Mouse (Mus musculus) left cerebral cortex, postnatal 36 days (tissue): ENCODE results near the gene Sec1. TPM values are rescaled to one million over a fixed set of nuclear protein-coding genes. Genes with fewer than 3 reads are reported as not detected.

Source experiments
- DNase-seq, 2 experiments: peaks; one replicate each; pipeline ENCODE4 v3.0.0; 2021 to 2022; ENCODE audit warnings: low spot score in 2 of 2, mixed read lengths in 1 of 2
- intact Hi-C: fragments of 180-260 bp; cut with DNase I; formaldehyde crosslinking; loops from one replicate; pipeline ENCODE4 v1.15.1; 2025
- total RNA-seq, 2 experiments: library from RNA; stranded (reverse); gene quantifications; 2 replicates each; pipeline ENCODE4 v1.2.3; 2021

The Sec1 gene
- total RNA-seq, 2 experiments from 2014 or later: 0.37 to 0.48 TPM

DNA sequence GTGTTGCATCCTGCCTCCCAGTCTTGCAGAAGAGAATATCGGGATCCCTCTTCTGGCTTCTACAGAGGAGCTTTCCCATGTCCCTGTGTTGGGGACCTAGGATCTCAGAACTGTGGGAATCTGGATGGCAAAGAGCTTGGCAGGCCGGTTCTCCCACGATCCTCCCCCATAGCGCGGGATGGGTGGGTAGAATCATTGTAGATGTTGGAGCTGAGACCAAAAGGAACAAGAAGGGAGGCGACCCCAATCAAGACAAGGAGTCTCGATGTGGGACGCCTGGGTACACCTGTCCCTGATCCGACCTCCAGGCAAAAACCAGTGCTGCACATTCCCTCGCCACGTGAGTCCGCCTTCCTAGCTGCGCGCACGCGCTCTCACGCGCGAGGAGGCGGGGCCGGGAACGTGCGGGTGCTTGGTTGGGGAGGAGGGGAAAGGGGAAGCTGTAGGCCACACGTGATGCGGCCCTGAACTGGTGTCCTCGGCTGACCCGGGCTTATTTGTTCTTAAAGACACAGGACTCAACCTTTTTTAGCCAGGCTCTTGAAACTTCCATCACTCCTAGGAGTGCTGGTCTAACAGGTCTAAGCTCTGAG lies 13.3 kb upstream of the Sec1 start:
- intact Hi-C loops: no loop called here
- peak; percentile 95 to 96 for DNase-seq

DNA sequence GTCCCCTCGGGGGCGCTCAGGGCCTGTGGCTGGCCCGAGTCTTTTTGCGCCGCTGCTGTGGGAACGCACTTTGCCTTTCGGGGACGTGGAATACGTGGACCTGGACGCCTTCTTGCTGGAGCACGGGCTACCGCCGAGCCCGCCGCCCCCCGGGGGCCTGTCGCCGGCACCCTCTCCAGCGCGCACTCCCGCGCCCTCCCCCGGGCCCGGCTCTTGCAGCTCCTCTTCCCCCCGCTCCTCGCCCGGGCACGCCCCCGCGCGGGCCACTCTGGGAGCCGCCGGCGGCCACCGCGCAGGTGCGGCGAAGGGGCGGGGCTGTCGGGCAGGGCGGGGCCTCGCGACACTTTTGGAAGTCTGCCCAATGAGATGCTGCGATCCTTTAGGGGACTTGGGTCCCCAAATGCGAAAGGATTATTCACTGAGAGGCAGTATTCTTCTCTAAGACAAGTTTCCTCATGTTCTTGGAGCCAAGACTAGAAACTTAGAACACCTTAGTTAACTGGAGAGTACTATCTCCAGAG lies 12.6 kb upstream of the Sec1 start:
- intact Hi-C loops: no loop called here
- DNase-seq: peak; percentile 84 to 90

DNA sequence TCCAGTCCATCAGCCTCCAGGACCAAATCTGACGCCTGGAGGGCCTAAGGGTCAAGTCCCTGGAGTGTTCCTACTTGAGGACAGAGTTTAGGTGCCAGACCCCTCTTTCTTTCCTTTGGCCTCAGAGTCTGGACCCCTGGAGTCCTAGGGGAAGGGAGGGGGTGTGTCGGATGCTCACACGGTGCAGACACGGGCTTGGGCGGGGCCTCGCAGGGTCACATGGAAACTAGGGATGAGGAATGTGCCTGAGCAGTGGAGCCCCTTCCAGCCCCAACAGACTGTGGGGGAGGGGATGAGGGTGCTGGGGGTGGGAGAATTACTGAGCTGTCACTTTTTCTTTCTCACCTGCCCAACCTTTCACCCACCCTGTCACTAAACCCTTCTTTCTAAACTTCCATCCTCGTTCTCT lies 11.7 kb upstream of the Sec1 start:
- intact Hi-C loops: no loop called here
- peak; percentile 84 to 87 for DNase-seq

DNA sequence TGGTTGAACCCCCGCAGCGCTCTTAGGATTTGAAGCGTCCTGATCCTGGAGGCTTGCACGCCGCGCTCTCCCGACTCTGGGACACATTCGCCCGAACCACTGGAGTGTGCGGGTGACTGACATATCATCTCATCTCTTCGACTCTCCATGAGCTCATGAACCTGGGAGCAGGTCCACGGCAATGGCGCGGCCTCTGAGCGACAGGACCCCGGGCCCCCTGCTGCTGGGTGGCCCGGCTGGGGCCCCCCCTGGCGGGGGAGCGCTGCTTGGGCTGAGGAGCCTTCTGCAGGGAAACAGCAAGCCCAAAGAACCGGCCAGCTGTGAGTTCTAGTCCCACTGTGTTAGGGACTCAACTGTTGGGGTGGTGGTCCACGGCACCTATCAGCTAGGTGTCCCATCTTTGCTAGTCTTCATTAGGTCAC lies 11.3 kb upstream of the Sec1 start:
- DNase-seq: no peak
- intact Hi-C loops: no loop called here

DNA sequence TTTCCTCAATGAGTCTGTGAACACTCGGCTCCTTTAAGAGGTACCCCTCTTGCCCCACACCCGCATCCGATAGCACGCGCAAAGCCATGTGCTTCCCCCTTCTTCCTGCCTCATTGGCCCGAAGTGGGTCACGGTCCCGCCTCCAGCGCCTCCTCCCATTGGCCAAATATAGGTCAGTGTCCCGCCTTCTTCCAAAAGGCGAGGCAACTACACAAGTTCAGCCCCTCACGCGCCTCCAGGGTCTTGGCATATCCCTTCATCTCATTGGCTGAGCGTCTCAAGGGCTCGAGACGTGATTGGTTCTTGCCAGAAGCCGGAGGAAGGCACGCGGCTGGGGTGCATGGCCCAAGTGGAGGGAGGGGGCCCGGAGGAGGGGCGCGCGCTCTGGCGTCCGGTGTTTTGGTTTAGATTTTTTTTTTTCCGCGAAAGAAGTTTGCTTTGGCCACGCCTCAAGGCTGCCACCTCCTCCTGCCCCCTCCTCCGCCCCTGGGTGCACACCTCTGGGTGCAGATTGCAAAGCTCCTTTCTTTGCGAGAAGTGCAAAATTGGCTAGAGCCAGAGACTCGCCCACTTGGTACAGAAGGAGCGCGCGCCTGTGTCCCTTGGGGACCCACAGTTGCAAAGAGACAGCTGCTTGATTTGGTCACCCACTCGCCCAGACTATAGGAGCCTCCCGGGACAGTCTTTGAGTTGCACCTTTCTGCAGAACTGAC lies 10.7 kb upstream of the Sec1 start, which contains the start of gene Dbp:
TSS of gene Dbp (plus strand) at position 359 of the 713 bp plus-strand sequence.
- intact Hi-C loops: loop anchor here (5.0 kb wide), 1 partner anchor 238 kb away; the partner anchor contains the start of gene Bax
- peak; percentile 100 for DNase-seq

DNA sequence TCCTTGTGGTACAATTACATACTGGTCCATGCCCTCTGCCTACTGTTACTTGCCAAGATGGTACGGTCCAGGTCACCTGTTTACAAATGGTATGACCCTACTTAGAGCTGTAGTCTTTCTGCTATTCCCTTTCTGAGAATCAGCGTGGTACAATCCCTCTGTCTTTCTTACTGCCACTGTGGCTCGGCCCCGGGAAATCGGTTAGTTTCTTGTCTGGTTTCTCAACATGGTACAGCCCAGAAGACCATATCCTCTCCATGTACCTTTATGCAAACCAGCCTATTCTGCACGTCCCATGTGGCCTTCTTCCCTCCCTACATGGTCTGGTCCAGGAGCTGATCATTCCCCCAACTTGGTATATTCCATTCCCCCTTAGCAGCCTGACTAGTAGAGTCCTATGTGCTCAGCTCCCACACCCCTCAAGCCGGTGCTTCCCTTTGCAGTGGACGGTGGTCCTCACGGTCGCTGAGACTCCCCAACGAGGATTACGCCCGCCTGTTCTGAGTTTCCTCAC lies 9.9 kb upstream of the Sec1 start:
- peak; percentile 78 to 83 for DNase-seq
- intact Hi-C loops: loop anchor here (5.0 kb wide), 1 partner anchor 237 kb away; the partner anchor contains the start of gene Bax

DNA sequence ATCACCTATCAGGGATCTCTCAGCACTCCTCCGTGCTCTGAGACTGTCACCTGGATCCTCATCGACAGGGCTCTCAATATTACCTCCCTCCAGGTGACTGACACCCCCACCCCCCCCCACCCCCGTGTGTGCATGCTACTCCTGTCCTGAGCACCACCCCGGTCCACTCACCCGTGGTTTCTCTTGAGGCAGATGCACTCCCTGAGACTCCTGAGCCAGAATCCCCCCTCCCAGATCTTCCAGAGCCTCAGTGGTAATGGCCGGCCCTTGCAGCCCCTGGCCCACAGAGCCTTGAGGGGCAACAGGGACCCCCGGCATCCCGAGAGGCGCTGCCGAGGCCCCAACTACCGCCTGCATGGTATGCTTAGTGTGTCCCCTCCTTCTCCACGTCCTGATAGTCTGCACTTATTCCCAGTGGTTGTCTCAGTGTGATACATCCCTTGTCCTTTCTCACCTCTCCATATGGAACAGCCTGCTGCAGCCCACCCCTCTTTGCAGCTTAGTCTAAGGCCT lies 9.4 kb upstream of the Sec1 start:
- no peak for DNase-seq
- intact Hi-C loops: loop anchor here (5.0 kb wide), 1 partner anchor 236 kb away; the partner anchor contains the start of gene Bax

DNA sequence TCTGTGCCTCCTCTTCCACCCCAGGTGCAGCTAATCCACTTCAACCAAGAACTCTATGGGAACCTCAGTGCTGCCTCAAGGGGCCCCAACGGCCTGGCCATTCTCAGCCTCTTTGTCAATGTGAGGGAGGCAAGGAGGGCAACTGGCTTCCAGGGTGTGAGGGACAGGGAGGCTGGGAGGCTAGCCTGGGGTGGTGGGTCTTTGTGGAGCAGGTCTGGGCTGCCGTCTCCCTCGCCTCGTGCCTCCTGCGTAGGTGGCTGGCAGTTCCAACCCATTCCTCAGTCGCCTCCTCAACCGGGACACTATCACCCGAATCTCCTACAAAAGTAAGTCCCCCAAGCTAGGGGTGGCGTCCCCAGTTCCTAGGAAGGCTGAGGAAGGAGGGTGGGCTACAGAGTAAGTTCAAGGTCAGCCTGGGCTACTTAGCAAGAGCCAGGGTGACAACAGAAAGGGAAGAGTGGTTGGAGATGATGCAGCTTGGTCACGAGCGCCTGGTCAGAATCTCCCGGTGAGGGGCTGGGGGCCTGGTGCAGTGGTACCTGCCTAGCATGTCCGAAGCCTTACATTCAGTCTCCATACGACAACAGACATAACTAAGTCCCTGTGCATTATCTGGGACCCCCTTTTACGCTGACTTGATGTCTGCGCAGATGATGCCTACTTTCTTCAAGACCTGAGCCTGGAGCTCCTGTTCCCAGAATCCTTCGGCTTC lies 8.8 kb upstream of the Sec1 start:
- DNase-seq: no peak
- intact Hi-C loops: loop anchor here (5.0 kb wide), 1 partner anchor 236 kb away; the partner anchor contains the start of gene Bax

DNA sequence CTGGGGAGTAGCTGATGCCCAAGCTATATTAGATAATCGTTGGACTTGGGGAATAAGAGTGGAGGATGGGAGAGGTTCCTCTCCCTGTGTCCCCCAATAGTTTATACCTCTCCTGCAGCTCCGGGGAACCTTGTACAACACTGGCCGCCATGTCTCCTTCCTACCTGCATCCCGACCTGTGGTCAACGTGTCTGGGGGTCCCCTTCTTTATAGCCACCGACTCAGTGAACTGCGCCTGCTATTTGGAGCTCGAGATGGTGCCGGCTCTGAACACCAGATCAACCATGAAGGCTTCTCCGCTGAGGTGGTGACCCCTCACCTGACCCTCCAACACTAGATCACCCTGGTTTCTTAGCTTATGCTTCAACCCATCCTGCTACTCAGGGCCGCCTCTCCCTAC lies 8.1 kb upstream of the Sec1 start:
- intact Hi-C loops: loop anchor here (5.0 kb wide), 1 partner anchor 235 kb away; the partner anchor contains the start of gene Bax
- DNase-seq: no peak

DNA sequence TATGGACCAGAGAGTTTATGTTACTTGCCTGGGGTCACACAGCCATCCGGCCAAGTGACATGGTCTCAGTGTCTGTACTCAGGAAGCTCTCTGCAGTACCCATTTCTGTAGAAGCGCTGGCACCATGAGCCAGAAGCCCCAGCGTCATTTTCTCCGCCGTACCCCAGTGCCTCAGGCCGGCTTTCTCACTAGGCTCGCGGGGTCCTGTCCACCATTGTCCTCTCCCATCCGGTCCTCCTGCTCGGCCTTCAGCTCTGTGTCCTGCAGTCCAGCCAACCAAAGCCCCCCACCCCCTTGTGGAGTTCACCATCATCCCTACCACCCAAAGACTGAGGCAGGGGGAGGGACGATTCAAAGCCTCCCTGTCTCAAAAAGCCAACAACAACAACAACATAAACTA lies 7.4 kb upstream of the Sec1 start:
- intact Hi-C loops: loop anchor here (5.0 kb wide), 1 partner anchor 234 kb away; the partner anchor contains the start of gene Bax
- no peak for DNase-seq

DNA sequence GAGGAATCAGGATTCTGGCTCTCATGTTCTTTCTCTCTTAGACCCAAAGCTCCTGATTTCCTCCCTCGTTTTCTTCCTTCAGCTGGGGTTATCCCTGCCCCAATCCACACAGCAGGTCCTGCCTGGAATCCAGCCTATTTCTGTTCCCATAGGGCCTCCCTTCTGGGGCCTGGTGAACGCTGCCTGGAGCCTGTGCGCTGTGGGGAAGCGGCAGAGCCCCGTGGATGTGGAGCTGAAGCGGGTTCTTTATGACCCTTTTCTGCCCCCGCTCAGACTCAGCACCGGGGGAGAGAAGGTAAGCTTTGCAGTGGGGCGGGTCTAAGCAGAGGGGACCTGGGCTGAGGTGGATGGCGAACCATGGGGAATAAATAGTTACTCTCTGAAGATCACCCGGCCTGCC lies 6.9 kb upstream of the Sec1 start:
- DNase-seq: peak in 1 of 2 experiments; percentile 56
- intact Hi-C loops: loop anchor here (5.0 kb wide), 1 partner anchor 234 kb away; the partner anchor contains the start of gene Bax

DNA sequence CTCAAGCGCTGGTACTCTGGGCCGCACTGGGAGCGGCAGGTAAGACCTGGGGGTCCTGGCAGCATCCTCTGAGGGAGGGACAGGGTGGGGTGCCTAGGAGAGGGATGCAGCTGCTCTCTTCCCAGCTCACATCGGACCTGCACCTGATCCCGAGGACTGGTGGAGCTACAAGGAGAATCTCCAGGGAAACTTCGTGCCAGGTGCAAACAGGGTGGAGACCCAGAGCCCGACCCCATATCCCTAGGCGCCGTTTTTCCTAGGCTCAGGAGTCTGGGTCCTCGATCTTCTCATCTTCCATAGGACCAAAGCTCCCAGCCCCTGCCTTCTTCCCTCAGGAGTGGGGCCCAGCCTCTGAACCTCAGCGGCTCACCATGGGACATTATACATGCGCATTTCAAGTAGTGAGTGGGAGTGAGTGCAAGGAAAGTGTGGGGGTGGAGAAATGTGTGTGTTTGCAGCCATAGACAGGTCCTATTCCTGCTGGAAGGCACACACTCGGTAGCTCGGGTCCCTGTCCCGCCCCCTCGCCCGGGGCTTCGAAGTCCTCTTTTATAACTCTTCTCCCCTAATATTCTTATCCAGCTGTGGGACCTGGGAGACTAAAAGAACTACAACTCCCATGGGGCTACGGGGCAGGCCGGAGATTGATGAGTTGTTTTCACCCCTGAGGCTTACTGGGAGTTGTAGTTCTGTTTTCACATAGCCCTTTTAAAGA lies 6.3 kb upstream of the Sec1 start:
- intact Hi-C loops: loop anchor here (5.0 kb wide), 1 partner anchor 233 kb away; the partner anchor contains the start of gene Bax
- peak; percentile 83 to 84 for DNase-seq

DNA sequence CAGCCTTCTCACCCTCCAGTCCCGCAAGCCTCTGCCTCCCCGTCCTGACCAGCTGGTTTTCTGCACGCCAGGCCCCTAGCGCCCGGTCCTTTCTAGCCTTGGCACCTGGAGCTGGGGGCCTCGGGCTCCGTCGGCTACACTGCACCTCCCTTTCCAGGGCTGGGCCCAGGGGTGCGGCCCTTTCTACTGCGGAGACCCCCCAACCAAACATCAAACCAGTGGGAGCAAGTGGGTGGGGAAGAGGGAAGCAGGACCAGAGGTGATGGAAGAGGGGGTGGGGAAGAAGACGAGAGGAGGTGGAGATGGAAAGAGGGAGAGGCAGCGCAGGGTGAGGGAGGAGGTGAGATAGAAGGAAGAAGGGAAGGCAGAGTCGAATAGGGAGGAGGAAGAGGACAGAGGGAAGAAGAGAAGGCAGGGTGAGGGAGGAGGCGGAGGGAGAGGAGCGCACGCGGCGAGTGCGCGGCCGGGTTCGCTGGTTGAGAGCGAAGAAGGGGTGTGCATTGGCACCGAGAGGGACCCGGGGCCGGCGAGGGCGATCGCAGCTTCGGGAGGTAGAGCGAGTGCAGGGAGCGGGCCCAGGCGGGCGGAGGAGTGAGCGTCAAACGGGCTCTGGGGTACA lies 5.4 kb upstream of the Sec1 start, which contains the start of gene Car11:
TSS of gene Car11 (plus strand) at position 321 of the 619 bp plus-strand sequence.
- peak; percentile 62 to 73 for DNase-seq
- intact Hi-C loops: loop anchor here (5.0 kb wide), 1 partner anchor 232 kb away; the partner anchor contains the start of gene Bax

DNA sequence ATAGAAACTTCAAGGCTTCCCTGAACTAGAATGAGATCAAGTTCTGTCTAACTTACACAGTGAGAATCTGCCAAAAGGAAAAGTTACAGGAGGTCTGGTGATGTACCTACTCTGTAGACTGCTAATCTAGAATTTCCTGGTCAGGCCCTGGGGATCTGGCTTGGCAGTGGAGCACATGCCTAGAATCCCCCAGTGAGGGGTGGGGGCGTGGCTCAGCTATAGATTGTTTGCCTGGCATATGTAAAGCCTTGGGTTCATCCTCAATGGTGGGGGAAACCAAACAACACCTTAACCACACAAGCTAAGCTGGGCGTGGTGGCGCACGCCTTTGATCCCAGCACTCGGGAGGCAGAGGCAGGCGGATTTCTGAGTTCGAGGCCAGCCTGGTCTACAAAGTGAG lies 3.7 kb upstream of the Sec1 start:
- DNase-seq: no peak
- intact Hi-C loops: no loop called here

DNA sequence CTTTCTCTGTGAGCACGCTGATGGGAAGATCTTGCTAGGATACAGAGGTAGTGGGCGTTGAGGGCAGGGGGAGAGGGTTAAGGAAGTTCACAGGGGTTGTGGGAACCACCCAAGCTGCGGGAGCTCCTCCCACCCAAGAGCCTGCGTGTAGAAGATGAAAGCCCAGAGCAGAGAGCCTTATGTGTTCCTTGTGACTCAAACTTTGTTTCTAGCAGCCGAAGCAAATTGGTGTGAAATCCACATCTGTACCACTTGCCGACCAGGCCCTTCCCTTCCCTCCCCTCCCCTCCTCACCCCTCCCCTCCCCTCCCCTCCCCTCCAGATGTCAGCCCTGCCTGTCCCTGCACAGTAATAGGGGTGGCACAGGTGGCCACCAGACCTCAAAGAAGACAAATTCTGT lies 896 bp upstream of the Sec1 start:
- no peak for DNase-seq
- intact Hi-C loops: no loop called here

DNA sequence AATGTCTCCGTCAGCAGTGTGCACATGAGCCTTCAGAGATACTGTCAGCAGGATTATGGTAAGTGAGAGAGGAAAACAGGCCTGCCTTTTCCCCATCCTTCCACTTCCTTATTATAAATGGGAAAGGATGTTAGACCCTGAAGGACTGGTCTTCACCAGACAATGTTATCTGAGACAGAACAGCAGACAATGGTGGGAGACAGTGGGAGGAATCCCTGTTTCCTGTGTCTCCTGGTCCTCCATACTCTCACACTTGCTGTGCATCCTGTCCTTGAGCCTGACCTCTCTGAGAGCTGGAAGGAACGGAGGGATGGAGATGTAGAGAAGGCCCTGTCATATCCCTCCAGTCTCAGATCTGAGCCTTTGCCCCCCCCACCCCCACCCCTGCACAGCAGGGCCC lies 1.8 kb downstream of the Sec1 start:
- intact Hi-C loops: no loop called here
- DNase-seq: no peak

DNA sequence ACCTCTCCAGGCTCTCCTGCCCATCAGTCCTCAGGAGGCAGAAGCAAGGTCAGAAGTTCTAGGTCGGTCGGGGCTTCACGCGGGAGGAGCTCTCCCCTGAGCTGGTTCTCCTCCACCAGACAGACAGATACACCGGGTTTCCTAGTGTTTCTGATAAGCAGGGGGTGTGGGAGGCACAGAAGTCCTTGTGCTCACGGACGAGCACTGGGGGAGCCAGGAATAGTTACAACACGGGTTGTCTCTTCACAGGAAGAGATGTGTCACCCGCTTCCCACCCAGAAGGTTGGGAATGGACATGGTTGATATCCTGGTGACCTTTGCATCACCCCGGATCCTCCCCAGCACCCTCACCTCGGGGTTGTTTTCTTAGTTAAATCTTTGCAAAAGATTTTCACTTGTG lies 4.4 kb downstream of the Sec1 start:
- intact Hi-C loops: loop anchor here (10.0 kb wide), 1 partner anchor 215 kb away; no protein-coding TSS in a partner anchor
- DNase-seq: no peak

DNA sequence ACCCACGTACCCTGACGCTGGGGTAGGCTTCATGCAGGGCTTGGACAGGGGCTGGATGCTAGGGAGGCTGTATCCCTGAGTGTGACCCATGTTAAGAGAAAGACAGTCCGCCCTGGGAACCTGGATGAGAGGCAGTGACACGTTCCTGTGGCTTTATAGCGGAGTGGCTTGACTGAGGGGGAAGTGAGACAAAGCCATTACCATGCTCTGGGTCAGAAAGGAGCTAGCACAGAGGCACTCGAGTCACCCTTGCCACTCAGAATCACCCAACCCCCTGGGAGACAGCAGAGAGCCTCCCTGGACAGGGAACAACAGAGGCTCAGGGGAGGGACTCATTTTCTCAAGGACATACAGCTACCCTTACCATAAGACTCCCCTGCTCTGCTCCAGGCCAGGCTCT lies 5.1 kb downstream of the Sec1 start:
- intact Hi-C loops: loop anchor here (10.0 kb wide), 1 partner anchor 214 kb away; no protein-coding TSS in a partner anchor
- DNase-seq: no peak
